In genomic region chr7:139955505-139955904, GRCm38 (mm10) we compare ENCODE assay signal across 23 mouse cellular contexts. TPM values are rescaled to one million over a fixed set of nuclear protein-coding genes. Genes with fewer than 3 reads are reported as not detected.
"Had no signal": no experiment of that assay in that cellular context is flagged by ENCODE, and none has a peak within 500 bp of the region (broad histone marks: within the 10 kb centered on the region; RNA-seq: fewer than 3 reads in every experiment).

No protein-coding gene starts in this region.

- ATAC-seq: intestine, embryonic 16.5 days had no signal

- H3K27ac ChIP-seq: kidney, embryonic 15.5 days; limb, embryonic 15.5 days; midbrain, embryonic 12.5 days had no signal

- DNase-seq: kidney, adult 2 months; kidney, postnatal 25 days; layer of hippocampus, adult 9-11 months; layer of hippocampus, postnatal 36 days; lung, embryonic 14.5 days; lung, postnatal 10 days; lung, postnatal 4 days; retina, postnatal 1 day; right cerebral cortex, postnatal 4 days; spleen, adult 18-20 months; thymus, postnatal 36 days had no signal

- H3K9me3 ChIP-seq: kidney, embryonic 15.5 days; limb, embryonic 15.5 days; megakaryocyte, embryonic 14.5 days; midbrain, embryonic 12.5 days had no signal

- H3K4me1 ChIP-seq: limb, embryonic 15.5 days had no signal

- H3K9ac ChIP-seq: kidney, embryonic 15.5 days; limb, embryonic 15.5 days; lung, embryonic 14.5 days; midbrain, embryonic 12.5 days had no signal

- H3K4me2 ChIP-seq: kidney, embryonic 15.5 days; limb, embryonic 15.5 days; lung, embryonic 14.5 days; midbrain, embryonic 12.5 days had no signal

- H3K36me3 ChIP-seq: kidney, embryonic 15.5 days; limb, embryonic 15.5 days; midbrain, embryonic 12.5 days had no signal

- H3K4me3 ChIP-seq: kidney, embryonic 15.5 days; limb, embryonic 15.5 days; megakaryocyte, embryonic 14.5 days; midbrain, embryonic 12.5 days had no signal

RNA-seq across cellular contexts. Expression of gene Utf1, which starts 11.9 kb away (rescaled TPM):
- total RNA-seq: layer of hippocampus, adult 18-20 months; layer of hippocampus, postnatal 36 days; left cerebral cortex, adult 8-10 months; left cerebral cortex, postnatal 25 days; midbrain, postnatal 0 days had no signal
- polyA plus RNA-seq: intestine, embryonic 16.5 days; kidney, embryonic 15.5 days; limb, embryonic 11.5 days; midbrain, embryonic 12.5 days; midbrain, postnatal 0 days; neural tube, embryonic 14.5 days; stomach, embryonic 14.5 days had no signal

RNA-seq across cellular contexts. Expression of gene 6430531B16Rik, which starts 23.1 kb away (rescaled TPM):
- polyA plus RNA-seq: intestine, embryonic 16.5 days had no signal
